Mouse (Mus musculus): Measurements from ENCODE around the gene Gm16434. TPM values are rescaled to one million over a fixed set of nuclear protein-coding genes. Genes with fewer than 3 reads are reported as not detected.

Gene Gm16434
- not detected in 2 replicates for polyA plus RNA-seq (2015; fragmentation: Nextera tagmentation; extraction: Ambion mirVana)

DNA sequence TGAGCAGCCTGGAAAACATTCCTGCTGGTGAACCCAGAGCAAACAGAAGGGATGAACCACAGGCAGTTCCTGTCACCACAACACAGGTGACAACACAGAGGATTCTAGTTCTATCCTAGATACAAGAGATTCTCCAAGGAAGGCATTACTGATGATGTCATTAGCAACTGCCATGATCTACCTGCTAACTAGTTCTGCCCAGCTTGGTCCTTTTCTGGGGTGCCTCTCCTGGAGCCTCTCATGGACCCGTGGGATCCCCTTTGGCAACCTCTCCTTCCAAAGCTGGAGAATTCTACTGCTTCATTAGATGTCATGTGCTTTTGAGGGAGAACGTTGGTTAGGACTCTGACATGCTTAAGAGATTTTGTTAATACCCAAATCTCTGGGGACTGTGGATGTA is at the start of gene Gm16434:
TSS of gene Gm16434 (minus strand) at position 101 of the 400 bp plus-strand sequence.

DNA sequence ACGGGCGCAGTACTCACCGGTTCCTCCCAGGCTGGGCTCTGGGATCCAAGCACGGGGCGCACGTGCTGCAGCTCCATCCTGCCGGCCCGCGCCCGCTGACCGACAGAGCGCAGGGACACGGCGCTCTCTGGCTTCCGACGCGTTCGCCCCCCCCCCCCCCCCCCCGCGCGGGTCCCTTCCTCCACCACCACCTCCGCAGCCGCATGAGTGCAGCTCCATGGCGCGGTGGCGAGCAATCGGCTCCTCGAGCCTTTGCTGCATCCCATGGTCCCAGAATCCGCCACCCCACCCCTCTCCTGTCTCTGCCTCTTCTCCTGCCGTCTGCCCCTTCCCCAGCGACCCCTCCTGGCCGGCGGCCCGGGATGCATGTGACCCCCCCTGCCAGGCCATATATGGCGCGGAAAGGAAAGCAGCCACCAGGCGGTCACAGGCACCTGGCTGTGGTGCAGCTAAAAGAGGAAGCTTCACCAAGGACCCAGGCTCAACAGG is 19.8 kb downstream of the Gm16434 start, which contains the start of gene Gm3512:
TSS of gene Gm3512 (minus strand) at position 51 of the 489 bp plus-strand sequence.

Other genes with a start within 250 kb of the Gm16434 start
- gene Gm6356, start 220.7 kb downstream of the Gm16434 start, polyA plus RNA-seq (2015; fragmentation: Nextera tagmentation; extraction: Ambion mirVana), result not detected in 2 replicates
- 0.19 and 0.27 TPM in 2 replicates for gene Gm10406, start 167.1 kb downstream of the Gm16434 start, polyA plus RNA-seq (2015; fragmentation: Nextera tagmentation; extraction: Ambion mirVana)
- gene Gm3685, start 149.6 kb downstream of the Gm16434 start, polyA plus RNA-seq (2015; fragmentation: Nextera tagmentation; extraction: Ambion mirVana), result 0.13 TPM in 1 of 2 replicates, not detected in the other
- gene Gm3696, start 93.9 kb downstream of the Gm16434 start, polyA plus RNA-seq (2015; fragmentation: Nextera tagmentation; extraction: Ambion mirVana), result 0.26 TPM in 1 of 2 replicates, not detected in the other
- gene Gm6676, start 69.1 kb downstream of the Gm16434 start, polyA plus RNA-seq (2015; fragmentation: Nextera tagmentation; extraction: Ambion mirVana), result not detected in 2 replicates
- 0.46 and 0.64 TPM in 2 replicates for gene Gm3512, start 20.0 kb downstream of the Gm16434 start, polyA plus RNA-seq (2015; fragmentation: Nextera tagmentation; extraction: Ambion mirVana)
- gene Gm3727, start 70.2 kb upstream of the Gm16434 start, polyA plus RNA-seq (2015; fragmentation: Nextera tagmentation; extraction: Ambion mirVana), result not detected in 2 replicates
- gene Gm3739, start 120.5 kb upstream of the Gm16434 start, polyA plus RNA-seq (2015; fragmentation: Nextera tagmentation; extraction: Ambion mirVana), result 0.14 and 0.30 TPM in 2 replicates
- gene Gm5797, start 137.9 kb upstream of the Gm16434 start, polyA plus RNA-seq (2015; fragmentation: Nextera tagmentation; extraction: Ambion mirVana), result not detected in 2 replicates
- gene Gm8374, start 170.6 kb upstream of the Gm16434 start, polyA plus RNA-seq (2015; fragmentation: Nextera tagmentation; extraction: Ambion mirVana), result not detected in 2 replicates

Measured in spleen, postnatal 0 days (tissue).